Mouse (Mus musculus) ES-E14 (cell line): ENCODE results near the gene Ptpn22. TPM values are rescaled to one million over a fixed set of nuclear protein-coding genes. Genes with fewer than 3 reads are reported as not detected.
"Not testable (repeated sequence)": the region's sequence is repeated elsewhere in the genome, so short reads cannot be mapped to it uniquely, and the experiment has no call there.

ENCODE experiments used
- DNase-seq: peaks from one replicate; pipeline ENCODE4 v3.0.0-alpha.2; 2013; ENCODE audit warnings: low read depth, low spot score
- H3K27ac ChIP-seq: 2 replicates; pipeline ENCODE4 v1.5.1; 2012; ENCODE audit warnings: low read depth, mild to moderate bottlenecking, low read length, moderate library complexity, mixed read lengths; ENCODE audit not compliant: poor library complexity, insufficient read depth, severe bottlenecking
- H3K36me3 ChIP-seq: 2 replicates; pipeline ENCODE4 v1.6.1; 2012; ENCODE audit warnings: mild to moderate bottlenecking, low read length, moderate library complexity, mixed read lengths; ENCODE audit not compliant: control insufficient read depth, poor library complexity, insufficient read depth, severe bottlenecking
- H3K4me1 ChIP-seq, 2 experiments: fragments of 150-350 bp in 1 of 2; sonication (generic) in 1 of 2; 2 replicates each; pipeline ENCODE4 v1.6.1; 2012; ENCODE audit warnings: low read length in 2 of 2, mild to moderate bottlenecking in 1 of 2, mixed read lengths in 1 of 2; ENCODE audit not compliant: control insufficient read depth in 2 of 2, insufficient read depth in 2 of 2, poor library complexity in 1 of 2
- H3K4me3 ChIP-seq, 2 experiments: fragments of 150-350 bp in 1 of 2; sonication (generic) in 1 of 2; 2 replicates each; pipeline ENCODE4 v1.5.1; 2012; ENCODE audit warnings: low read length in 2 of 2, low read depth in 1 of 2, mild to moderate bottlenecking in 1 of 2, mixed read lengths in 1 of 2; ENCODE audit not compliant: insufficient read depth in 1 of 2, poor library complexity in 1 of 2, severe bottlenecking in 1 of 2
- H3K9ac ChIP-seq: 2 replicates; pipeline ENCODE4 v1.6.1; 2012; ENCODE audit warnings: low read depth, mild to moderate bottlenecking, low read length, mixed read lengths; ENCODE audit not compliant: poor library complexity, insufficient read depth, severe bottlenecking
- H3K9me3 ChIP-seq: fragments of 150-350 bp; sonication (generic); 2 replicates; pipeline ENCODE4 v1.6.1; 2012; ENCODE audit warnings: low read depth, mild to moderate bottlenecking, low read length; ENCODE audit not compliant: control insufficient read depth, insufficient read depth
- CHD2 ChIP-seq: IDR thresholded peaks from 2 replicates; pipeline ENCODE4 v1.6.1; 2014; ENCODE audit warnings: mild to moderate bottlenecking, low read depth, low read length, inconsistent platforms
- HCFC1 ChIP-seq: IDR thresholded peaks from 2 replicates; pipeline ENCODE4 v1.6.1; 2012; ENCODE audit warnings: low read length, inconsistent platforms, borderline replicate concordance; ENCODE audit not compliant: insufficient read depth
- MAFK ChIP-seq: IDR thresholded peaks from 2 replicates; pipeline ENCODE4 v1.6.1; 2014; ENCODE audit warnings: mild to moderate bottlenecking, low read depth, low read length, inconsistent platforms; ENCODE audit not compliant: insufficient read depth
- ZC3H11A ChIP-seq: IDR thresholded peaks from 2 replicates; pipeline ENCODE4 v1.6.1; 2012; ENCODE audit warnings: low read depth, mild to moderate bottlenecking, inconsistent platforms, low read length, borderline replicate concordance
- ZNF384 ChIP-seq: IDR thresholded peaks from 2 replicates; pipeline ENCODE4 v1.6.1; 2012; ENCODE audit warnings: low read depth, low read length, inconsistent platforms
- in situ Hi-C, 2 experiments: fragments of 600-800 bp; cut with MboI; formaldehyde crosslinking; loops; one replicate each; pipeline ENCODE4 v1.15.1; 2025; ENCODE audit warnings: low sequenced_read_pairs in 2 of 2, inconsistent platforms in 1 of 2; ENCODE audit not compliant: unreplicated experiment in 2 of 2
- total RNA-seq: library from RNA; depleted of rRNA; stranded (reverse); fragments of 300-350 nt; gene quantifications from 2 replicates; pipeline ENCODE4 v1.2.3, GENCODE M21; 2012

Ptpn22 gene
- total RNA-seq, 1 experiment, result 0.22 TPM

- Histone ChIP-seq H3K27ac (no peak overlapping the region), H3K9ac (no peak overlapping the region), H3K36me3 (no peaks in the 10 kb centered on the region), H3K9me3 (no peaks in the 10 kb centered on the region), H3K4me3 (no peak overlapping the region), H3K4me1 (peaks cover 0 to 2% of the 10 kb centered on the region in 2 experiments; a peak in 2 of 4 replicates)
- in situ Hi-C loops, result no loop called here
- no peak for DNase-seq
- TF ChIP-seq CHD2 (no peak), MAFK (no peak), ZC3H11A (no peak)
These were observed 30.6 kb upstream of the Ptpn22 start for GRCm38 (mm10) chr3:103829036-103829435.

DNA sequence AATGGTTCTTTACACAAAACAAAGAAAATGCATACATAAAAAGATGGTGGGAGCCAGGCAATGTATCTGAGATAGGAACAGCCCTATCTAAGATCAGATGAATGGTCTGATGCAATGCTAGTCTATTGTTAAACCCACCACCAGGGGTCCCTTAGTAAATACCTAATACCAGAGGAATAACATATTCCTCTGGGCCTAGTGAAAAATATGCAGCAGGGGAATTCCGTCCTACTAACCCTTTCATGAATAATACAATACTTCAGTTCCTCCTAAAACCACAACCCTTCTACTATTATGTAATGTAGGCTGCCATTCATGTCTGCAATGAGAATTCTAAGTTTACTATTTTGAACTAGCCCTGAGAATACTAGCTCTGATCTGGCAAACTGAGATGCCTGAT is 28.9 kb upstream of the Ptpn22 start:
- H3K4me1 ChIP-seq, H3K27ac ChIP-seq, DNase-seq, H3K4me3 ChIP-seq, in situ Hi-C loops, H3K9me3 ChIP-seq, H3K36me3 ChIP-seq, H3K9ac ChIP-seq: not testable (repeated sequence)

DNA sequence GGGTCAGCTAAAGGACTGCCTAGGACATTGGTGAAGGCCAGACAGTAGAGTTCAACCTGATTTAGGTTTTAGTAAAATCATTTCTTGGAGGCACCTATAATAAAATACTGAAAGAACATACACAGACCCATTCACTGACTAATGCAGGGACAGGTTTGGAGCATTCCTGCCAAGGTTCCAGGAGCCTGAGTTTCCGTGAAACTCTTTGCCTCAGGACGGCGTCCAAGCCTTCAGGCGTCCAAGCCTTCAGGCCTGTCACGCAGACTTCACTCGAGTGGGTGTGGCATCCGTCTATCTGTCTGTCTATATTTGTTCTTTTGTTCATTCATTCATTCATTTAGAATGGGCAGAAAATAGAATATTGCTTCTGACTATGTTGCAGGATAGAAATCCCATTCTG is 28.4 kb upstream of the Ptpn22 start:
- in situ Hi-C loops, result no loop called here

DNA sequence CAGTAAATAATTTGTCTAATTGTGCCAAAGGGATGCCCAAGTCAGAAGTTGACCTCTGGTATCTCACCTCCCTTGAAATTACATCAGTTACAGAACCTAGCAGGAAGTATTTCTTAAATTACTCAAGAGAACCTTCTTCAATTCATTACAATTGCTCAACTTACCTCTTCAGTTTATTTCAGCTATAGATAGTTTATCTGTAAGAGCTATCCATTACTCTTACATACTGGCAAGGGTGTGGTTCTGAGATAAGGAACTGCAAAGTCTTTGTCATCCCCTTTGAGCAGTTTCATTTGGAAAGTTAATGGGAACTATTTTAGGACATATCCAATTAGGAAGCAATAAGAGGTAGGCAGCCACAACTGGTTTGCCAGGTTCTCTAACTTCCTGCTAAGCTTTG is 27.2 kb upstream of the Ptpn22 start, which contains the start of gene Bcl2l15:
Gene Bcl2l15, plus strand, starts transcription at position 176 of the 400 bp plus-strand sequence.
- Histone ChIP-seq H3K9ac (no peak within 1 kb of the TSS), H3K4me3 (no peak within 1 kb of the TSS), H3K9me3 (no peaks in the 10 kb centered on the region), H3K4me1 (peaks cover 0 to 2% of the 10 kb centered on the region in 2 experiments; a peak in 2 of 4 replicates), H3K27ac (no peak within 1 kb of the TSS), H3K36me3 (no peaks in the 10 kb centered on the region)
- no peak for TF ChIP-seq HCFC1
- no peak for TF ChIP-seq MAFK
- no peak for TF ChIP-seq ZNF384
- TF ChIP-seq ZC3H11A, result no peak
- no peak for TF ChIP-seq CHD2
- DNase-seq, result no peak
- in situ Hi-C loops, result no loop called here

More for the DNA sequence above, 28.4 kb upstream of the Ptpn22 start:
- Histone ChIP-seq H3K4me3 (no peak overlapping the region), H3K36me3 (no peaks in the 10 kb centered on the region), H3K4me1 (peaks cover 0 to 2% of the 10 kb centered on the region in 2 experiments; a peak in 2 of 4 replicates), H3K27ac (no peak overlapping the region), H3K9ac (no peak overlapping the region), H3K9me3 (no peaks in the 10 kb centered on the region)
- TF ChIP-seq MAFK (no peak), ZNF384 (no peak), ZC3H11A (no peak), CHD2 (no peak), HCFC1 (no peak)
- no peak for DNase-seq

- Histone ChIP-seq H3K9ac (no peak overlapping the region), H3K4me1 (peaks cover 0 to 2% of the 10 kb centered on the region in 2 experiments; a peak in 2 of 4 replicates), H3K9me3 (no peaks in the 10 kb centered on the region), H3K27ac (no peak overlapping the region), H3K36me3 (no peaks in the 10 kb centered on the region), H3K4me3 (no peak overlapping the region)
- in situ Hi-C loops, result no loop called here
- no peak for DNase-seq
- TF ChIP-seq CHD2 (no peak), ZC3H11A (no peak), MAFK (no peak), HCFC1 (no peak), ZNF384 (no peak)
These were observed 25.6 kb upstream of the Ptpn22 start for GRCm38 (mm10) chr3:103834001-103834400.
